Mouse (Mus musculus) bone marrow macrophage, adult 2 months (primary cell): ENCODE results near the gene Zfp872.

Experiments
- CTCF ChIP-seq: IDR thresholded peaks from 2 replicates; pipeline ENCODE4 v1.5.1; 2012; ENCODE audit warnings: low read depth, mild to moderate bottlenecking, low read length, moderate library complexity
- POLR2A ChIP-seq: IDR thresholded peaks from 2 replicates; pipeline ENCODE4 v1.6.1; 2012; ENCODE audit warnings: mild to moderate bottlenecking, low read depth, low read length, borderline replicate concordance

GRCm38 (mm10) chr9:22165964-22166363 lies 21.9 kb upstream of the Zfp872 start:
- TF ChIP-seq POLR2A (no peak), CTCF (no peak)
